Mouse (Mus musculus): ENCODE measurements around the gene Pak1. TPM values are rescaled to one million over a fixed set of nuclear protein-coding genes. Genes with fewer than 3 reads are reported as not detected.

The Pak1 gene
- polyA plus RNA-seq, 2 experiments, result 4.3 to 8.2 TPM

- DNase-seq (ENCODE audit: low read depth in 3 of 3, low spot score in 3 of 3), result no peak
- 40% methylated on average over 5 of the region's 5 CpGs for WGBS (ENCODE audit: insufficient replicate concordance)
- no peak for ATAC-seq (ENCODE audit: insufficient read depth)
Observed at GRCm38 (mm10) chr7:97809307-97809706, 21.0 kb downstream of the Pak1 start.

DNA sequence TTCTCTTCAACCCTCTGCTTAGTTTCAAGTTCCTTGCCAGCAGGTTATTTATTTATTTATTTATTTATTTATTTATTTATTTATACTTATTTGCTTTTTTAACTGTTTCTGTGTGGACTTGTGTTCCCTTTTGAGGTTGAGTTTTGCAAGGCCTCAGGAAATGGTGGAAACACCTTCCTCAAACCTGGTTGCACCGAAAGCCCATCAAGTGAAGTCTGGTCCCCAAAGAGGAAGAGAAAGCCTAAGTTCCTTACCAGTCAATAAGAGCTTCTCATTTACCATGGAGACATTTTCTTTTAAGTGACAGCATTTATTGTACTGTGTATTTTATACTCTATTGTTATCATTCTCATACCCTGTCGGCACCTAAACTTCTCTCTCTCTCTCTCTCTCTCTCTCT is 33.5 kb downstream of the Pak1 start:
- TF ChIP-seq CTCF (IDR thresholded peaks at IDR 0.05; ENCODE audit: low read depth), result no peak
- TF ChIP-seq EP300 (IDR thresholded peaks at IDR 0.05; ENCODE audit: low read depth), result no peak

More at GRCm38 (mm10) chr7:97809307-97809706, 21.0 kb downstream of the Pak1 start:
- Histone ChIP-seq H3K27me3 (ENCODE audit: control insufficient read depth, insufficient read depth, low read length) (no peaks in the 10 kb centered on the region), H3K9me3 (ENCODE audit: control insufficient read depth, low read length) (no peaks in the 10 kb centered on the region), H3K9ac (replicated peaks) (no peak overlapping the region), H3K4me2 (ENCODE audit: low read depth) (no peak overlapping the region), H3K4me3 (ENCODE audit: insufficient read depth in 1 of 2, low read depth in 2 of 2, low read length in 2 of 2) (no peak overlapping the region), H3K36me3 (replicated peaks; ENCODE audit: control insufficient read depth, insufficient read depth, low read depth) (no peaks in the 10 kb centered on the region), H3K27ac (no peak overlapping the region), H3K4me1 (replicated peaks; ENCODE audit: control insufficient read depth in 2 of 2, insufficient read depth in 2 of 2, low read length in 1 of 2) (no peaks in the 10 kb centered on the region)
- TF ChIP-seq EP300 (IDR thresholded peaks at IDR 0.05; ENCODE audit: low read depth), result no peak
- no peak for TF ChIP-seq CTCF (IDR thresholded peaks at IDR 0.05; ENCODE audit: low read depth)

DNA sequence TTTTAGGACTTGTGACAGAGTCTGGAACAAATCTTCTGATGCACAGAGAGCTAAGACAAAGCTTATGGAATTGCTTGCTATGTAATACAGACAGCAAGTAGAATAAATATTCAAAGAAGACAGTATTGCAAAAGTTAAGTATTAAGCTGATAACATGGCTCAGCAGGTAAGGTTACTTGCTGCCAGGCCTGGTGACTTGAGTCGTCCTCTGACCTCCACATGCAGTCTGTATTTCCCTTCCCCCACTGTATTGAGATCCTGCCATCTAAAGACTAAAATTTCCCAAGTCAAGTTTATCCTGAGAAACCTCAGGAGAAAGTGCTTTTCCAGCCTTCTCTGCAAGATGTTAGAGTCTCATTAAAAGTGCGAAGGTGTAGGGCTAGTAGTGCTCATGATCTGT is 40.8 kb downstream of the Pak1 start:
- DNase-seq (ENCODE audit: low read depth in 3 of 3, low spot score in 3 of 3) (no peak), ATAC-seq (ENCODE audit: insufficient read depth) (no peak)
- no peaks in the 10 kb centered on the region for H3K27me3 ChIP-seq (ENCODE audit: control insufficient read depth, insufficient read depth, low read length)
- no peaks in the 10 kb centered on the region for H3K9me3 ChIP-seq (ENCODE audit: control insufficient read depth, low read length)
- H3K27ac ChIP-seq, result no peak overlapping the region
- no peaks in the 10 kb centered on the region for H3K36me3 ChIP-seq (replicated peaks; ENCODE audit: control insufficient read depth, insufficient read depth, low read depth)
- no peak overlapping the region for H3K9ac ChIP-seq (replicated peaks)
- TF ChIP-seq EP300 (IDR thresholded peaks at IDR 0.05; ENCODE audit: low read depth), result no peak
- TF ChIP-seq CTCF (IDR thresholded peaks at IDR 0.05; ENCODE audit: low read depth), result no peak
- H3K4me2 ChIP-seq (ENCODE audit: low read depth), result no peak overlapping the region
- no peaks in the 10 kb centered on the region; a peak in 1 of 4 replicates for H3K4me1 ChIP-seq (replicated peaks; ENCODE audit: control insufficient read depth in 2 of 2, insufficient read depth in 2 of 2, low read length in 1 of 2)
- no peak overlapping the region for H3K4me3 ChIP-seq (ENCODE audit: insufficient read depth in 1 of 2, low read depth in 2 of 2, low read length in 2 of 2)
- 57% methylated on average over 2 of the region's 2 CpGs for WGBS (ENCODE audit: insufficient replicate concordance)

More for the DNA sequence above, 33.5 kb downstream of the Pak1 start:
- H3K4me1 ChIP-seq (replicated peaks; ENCODE audit: control insufficient read depth in 2 of 2, insufficient read depth in 2 of 2, low read length in 1 of 2), result no peaks in the 10 kb centered on the region
- no peak overlapping the region for H3K4me3 ChIP-seq (ENCODE audit: insufficient read depth in 1 of 2, low read depth in 2 of 2, low read length in 2 of 2)
- WGBS (ENCODE audit: insufficient replicate concordance), result 44% methylated on average over 2 of the region's 2 CpGs
- no peaks in the 10 kb centered on the region for H3K36me3 ChIP-seq (replicated peaks; ENCODE audit: control insufficient read depth, insufficient read depth, low read depth)
- ATAC-seq (ENCODE audit: insufficient read depth), result no peak
- no peak overlapping the region for H3K9ac ChIP-seq (replicated peaks)
- no peaks in the 10 kb centered on the region for H3K9me3 ChIP-seq (ENCODE audit: control insufficient read depth, low read length)
- no peak overlapping the region for H3K27ac ChIP-seq
- H3K4me2 ChIP-seq (ENCODE audit: low read depth), result no peak overlapping the region
- no peak for DNase-seq (ENCODE audit: low read depth in 3 of 3, low spot score in 3 of 3)
- no peaks in the 10 kb centered on the region for H3K27me3 ChIP-seq (ENCODE audit: control insufficient read depth, insufficient read depth, low read length)

DNA sequence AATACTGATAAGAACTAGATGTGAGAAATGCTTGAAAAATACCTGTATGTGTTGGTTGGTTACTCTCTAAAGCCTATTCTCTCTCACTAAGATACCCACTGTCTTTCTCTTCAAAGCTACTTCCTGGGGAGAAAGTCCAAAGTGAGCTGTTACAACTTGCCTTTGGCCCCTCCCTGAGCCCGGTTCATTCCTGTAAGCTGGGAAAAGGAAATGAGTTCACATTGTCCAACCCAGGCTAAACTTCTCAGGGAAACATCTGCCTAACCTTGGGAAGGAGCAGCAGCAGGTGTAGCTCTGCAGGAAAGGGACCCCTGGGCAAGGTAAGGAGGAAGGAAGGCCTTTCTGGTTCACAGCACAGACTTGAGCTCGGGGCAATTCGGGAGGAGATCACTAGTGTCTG is 42.4 kb downstream of the Pak1 start:
- no peaks in the 10 kb centered on the region for H3K36me3 ChIP-seq (replicated peaks; ENCODE audit: control insufficient read depth, insufficient read depth, low read depth)
- ATAC-seq (ENCODE audit: insufficient read depth) (no peak), DNase-seq (ENCODE audit: low read depth in 3 of 3, low spot score in 3 of 3) (no peak)
- no peaks in the 10 kb centered on the region for H3K27me3 ChIP-seq (ENCODE audit: control insufficient read depth, insufficient read depth, low read length)
- TF ChIP-seq CTCF (IDR thresholded peaks at IDR 0.05; ENCODE audit: low read depth) (no peak), EP300 (IDR thresholded peaks at IDR 0.05; ENCODE audit: low read depth) (no peak)
- no peak overlapping the region for H3K9ac ChIP-seq (replicated peaks)
- no peak overlapping the region for H3K4me3 ChIP-seq (ENCODE audit: insufficient read depth in 1 of 2, low read depth in 2 of 2, low read length in 2 of 2)
- H3K4me1 ChIP-seq (replicated peaks; ENCODE audit: control insufficient read depth in 2 of 2, insufficient read depth in 2 of 2, low read length in 1 of 2), result no peaks in the 10 kb centered on the region; a peak in 1 of 4 replicates
- WGBS (ENCODE audit: insufficient replicate concordance), result 44% methylated on average over 3 of the region's 3 CpGs
- no peaks in the 10 kb centered on the region for H3K9me3 ChIP-seq (ENCODE audit: control insufficient read depth, low read length)
- no peak overlapping the region for H3K4me2 ChIP-seq (ENCODE audit: low read depth)
- no peak overlapping the region for H3K27ac ChIP-seq

- TF ChIP-seq CTCF (IDR thresholded peaks at IDR 0.05; ENCODE audit: low read depth), result no peak
- no peak for TF ChIP-seq EP300 (IDR thresholded peaks at IDR 0.05; ENCODE audit: low read depth)
- H3K27ac ChIP-seq, result no peak overlapping the region
- no peak for ATAC-seq (ENCODE audit: insufficient read depth)
Observed at GRCm38 (mm10) chr7:97832987-97833386, 44.6 kb downstream of the Pak1 start.

More at GRCm38 (mm10) chr7:97832987-97833386, 44.6 kb downstream of the Pak1 start:
- Histone ChIP-seq H3K9me3 (ENCODE audit: control insufficient read depth, low read length) (no peaks in the 10 kb centered on the region), H3K4me2 (ENCODE audit: low read depth) (no peak overlapping the region), H3K4me1 (replicated peaks; ENCODE audit: control insufficient read depth in 2 of 2, insufficient read depth in 2 of 2, low read length in 1 of 2) (no peaks in the 10 kb centered on the region; a peak in 1 of 4 replicates), H3K4me3 (ENCODE audit: insufficient read depth in 1 of 2, low read depth in 2 of 2, low read length in 2 of 2) (no peak overlapping the region), H3K36me3 (replicated peaks; ENCODE audit: control insufficient read depth, insufficient read depth, low read depth) (no peaks in the 10 kb centered on the region), H3K9ac (replicated peaks) (no peak overlapping the region), H3K27me3 (ENCODE audit: control insufficient read depth, insufficient read depth, low read length) (no peaks in the 10 kb centered on the region)
- no peak for DNase-seq (ENCODE audit: low read depth in 3 of 3, low spot score in 3 of 3)
- 65% methylated on average over 2 of the region's 2 CpGs for WGBS (ENCODE audit: insufficient replicate concordance)

Data from liver, embryonic 14.5 days (tissue).